Mouse (Mus musculus): ENCODE data around the gene Faim.

The Faim gene

DNA sequence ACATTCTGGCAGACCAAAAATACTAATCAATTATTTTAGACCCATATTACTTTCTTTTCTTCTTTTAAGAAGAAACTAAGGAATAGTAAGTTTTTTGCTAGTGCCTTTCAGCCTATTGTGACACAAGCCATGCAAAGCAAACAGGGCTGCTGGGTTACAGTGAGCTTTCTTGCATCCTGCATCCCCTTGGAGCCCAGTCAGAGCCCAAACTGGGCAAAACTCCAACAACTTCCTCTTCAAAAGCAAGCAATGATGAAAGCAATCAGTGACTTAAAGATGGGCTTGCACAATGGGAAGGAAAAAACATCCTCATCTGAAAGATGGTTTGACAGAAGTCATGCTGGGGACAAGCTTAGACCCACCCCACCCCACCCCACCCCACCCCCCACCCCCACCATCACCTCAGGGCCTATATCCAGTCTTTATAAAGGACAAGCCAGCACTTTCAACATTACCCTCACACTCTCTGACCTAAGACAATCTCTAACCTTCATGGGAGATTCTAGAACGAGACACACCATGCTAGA lies 62.6 kb downstream of the Faim start:
- no peak for DNase-seq (ENCODE audit: low read depth, low spot score)

DNA sequence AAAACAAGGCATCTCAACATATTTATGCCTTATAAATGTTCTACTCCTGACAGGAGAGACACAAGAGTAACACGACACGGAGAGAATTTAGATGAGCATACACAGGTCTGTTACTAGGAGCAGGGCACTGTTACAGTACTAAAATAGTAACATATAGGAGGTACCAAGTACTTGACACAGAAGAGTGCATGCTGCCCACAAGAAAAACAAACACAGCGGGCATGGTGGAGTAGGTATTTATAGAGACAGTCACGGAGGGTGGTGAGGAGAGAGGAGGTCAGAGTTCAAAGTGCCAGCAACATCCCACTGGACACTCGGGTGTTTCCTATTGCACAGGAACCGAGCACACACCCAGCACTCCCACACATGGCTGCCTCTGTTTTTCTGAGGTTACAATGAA lies 63.6 kb downstream of the Faim start:
- no peak for DNase-seq (ENCODE audit: low read depth, low spot score)

Data from ES-CJ7 (cell line).